Mouse (Mus musculus): ENCODE measurements around the gene Cyth2.

GRCm38 (mm10) chr7:45814841-45815240 lies 460 bp upstream of the Cyth2 start:
- no peak for TF ChIP-seq CTCF (IDR thresholded peaks at IDR 0.05)
- no peak for TF ChIP-seq EP300 (IDR thresholded peaks at IDR 0.05)
